Mouse (Mus musculus) ovary, postnatal 14 days (tissue): ENCODE results near the gene Slitrk4.

Experiments
- DNase-seq: peaks from one replicate; pipeline ENCODE4 v3.0.0; 2022; ENCODE audit warnings: low spot score

The Slitrk4 gene

DNA sequence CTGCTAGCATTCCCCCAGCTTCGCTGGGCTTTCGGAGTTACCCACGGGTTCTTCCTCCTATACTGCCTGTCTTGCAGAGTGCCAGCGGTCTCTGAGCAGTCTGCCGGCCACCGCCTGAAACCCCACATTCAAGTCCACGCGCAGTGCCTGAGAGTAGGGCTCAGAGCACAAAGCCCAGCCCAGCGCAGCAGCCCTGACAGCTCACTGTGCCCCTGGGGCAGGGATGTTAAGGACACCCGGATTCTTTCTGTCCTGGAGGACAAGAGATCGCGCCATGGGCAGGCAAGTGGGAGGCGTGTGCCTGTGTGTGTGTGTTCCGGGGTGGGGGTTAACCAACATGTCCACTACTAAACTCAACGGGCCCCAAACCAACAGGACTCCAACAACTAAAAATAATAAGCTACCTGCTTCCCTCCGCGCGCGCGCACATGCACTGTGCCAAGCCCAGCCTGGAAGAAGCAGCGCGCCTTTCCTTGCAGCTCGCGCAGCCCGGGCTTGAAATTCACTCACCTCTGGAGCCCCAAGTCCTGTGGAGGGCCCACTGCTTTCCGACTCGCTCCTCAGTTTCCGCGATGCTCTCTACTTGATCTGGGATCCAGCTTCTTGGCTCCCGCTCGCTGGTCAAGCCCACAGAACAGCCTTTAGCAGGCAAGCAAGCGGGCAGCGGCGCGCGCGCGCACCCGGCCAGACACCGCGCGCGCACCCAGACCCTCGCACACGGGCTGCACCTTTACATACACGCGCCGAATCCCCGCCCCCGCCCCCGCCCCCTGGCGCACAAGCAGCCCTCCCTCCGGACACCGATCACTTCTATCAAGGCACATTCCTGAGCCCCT lies at the start of gene Slitrk4:
TSS of gene Slitrk4 (minus strand) at position 707 of the 836 bp plus-strand sequence.
- no peak for DNase-seq

- no peak for DNase-seq
These were observed 42.7 kb upstream of the Slitrk4 start for GRCm38 (mm10) chrX:64319501-64319900.

DNA sequence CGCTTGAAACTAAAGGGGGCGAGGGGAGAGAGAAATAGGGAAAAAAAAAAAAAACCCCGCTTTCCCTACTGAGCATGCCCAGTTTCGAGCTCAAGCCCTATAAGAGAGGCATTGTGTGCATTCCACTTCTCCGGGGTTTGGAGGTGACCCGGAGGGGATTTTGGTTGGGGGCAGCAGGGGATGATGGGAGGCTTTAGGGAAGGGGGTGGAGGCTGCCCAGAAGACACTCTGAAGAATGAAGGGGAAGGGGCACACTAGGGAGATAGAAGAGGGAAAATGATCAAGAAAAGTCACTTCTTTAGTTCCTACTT lies 1.1 kb upstream of the Slitrk4 start:
- DNase-seq, result no peak

DNA sequence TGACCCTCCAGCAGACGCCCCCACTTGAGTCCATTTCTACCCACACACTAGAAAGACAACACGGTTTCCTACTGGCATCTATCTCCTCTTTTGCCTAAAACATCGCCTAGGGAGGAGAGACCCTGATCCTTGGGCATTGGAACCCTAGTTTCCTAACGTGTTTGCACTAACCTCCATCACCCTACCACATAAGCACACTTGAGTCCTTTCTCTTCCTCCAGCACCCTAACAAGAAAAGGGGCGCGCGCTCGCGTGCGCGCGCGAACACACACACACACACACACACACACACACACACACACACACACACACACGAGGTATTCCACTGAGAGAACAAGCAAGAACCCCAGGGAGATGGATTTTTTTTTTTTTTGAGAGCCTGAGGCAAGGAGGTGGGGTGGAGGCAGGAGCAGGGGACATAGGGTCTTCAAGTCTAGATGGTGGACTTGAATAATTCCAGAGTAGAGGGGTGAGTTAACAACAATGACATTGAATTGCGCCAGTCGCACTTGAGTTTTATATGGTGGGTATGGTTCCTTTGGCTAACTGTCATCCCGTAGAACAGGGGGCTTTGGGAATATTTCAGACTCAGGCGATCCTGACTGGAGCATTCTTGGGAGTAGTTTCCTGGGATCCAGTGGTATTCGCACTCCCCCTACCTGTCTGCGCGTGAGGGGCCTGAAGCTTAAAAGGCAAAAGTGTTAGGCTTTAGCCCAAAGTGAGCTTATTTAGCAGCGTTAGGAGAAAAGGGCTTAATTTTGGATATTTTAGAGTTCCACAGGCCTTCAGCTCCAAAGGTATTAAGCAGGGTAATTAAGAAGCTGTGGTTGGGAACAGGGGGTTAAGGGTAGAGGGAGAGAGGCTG lies 562 bp upstream of the Slitrk4 start:
- no peak for DNase-seq

DNA sequence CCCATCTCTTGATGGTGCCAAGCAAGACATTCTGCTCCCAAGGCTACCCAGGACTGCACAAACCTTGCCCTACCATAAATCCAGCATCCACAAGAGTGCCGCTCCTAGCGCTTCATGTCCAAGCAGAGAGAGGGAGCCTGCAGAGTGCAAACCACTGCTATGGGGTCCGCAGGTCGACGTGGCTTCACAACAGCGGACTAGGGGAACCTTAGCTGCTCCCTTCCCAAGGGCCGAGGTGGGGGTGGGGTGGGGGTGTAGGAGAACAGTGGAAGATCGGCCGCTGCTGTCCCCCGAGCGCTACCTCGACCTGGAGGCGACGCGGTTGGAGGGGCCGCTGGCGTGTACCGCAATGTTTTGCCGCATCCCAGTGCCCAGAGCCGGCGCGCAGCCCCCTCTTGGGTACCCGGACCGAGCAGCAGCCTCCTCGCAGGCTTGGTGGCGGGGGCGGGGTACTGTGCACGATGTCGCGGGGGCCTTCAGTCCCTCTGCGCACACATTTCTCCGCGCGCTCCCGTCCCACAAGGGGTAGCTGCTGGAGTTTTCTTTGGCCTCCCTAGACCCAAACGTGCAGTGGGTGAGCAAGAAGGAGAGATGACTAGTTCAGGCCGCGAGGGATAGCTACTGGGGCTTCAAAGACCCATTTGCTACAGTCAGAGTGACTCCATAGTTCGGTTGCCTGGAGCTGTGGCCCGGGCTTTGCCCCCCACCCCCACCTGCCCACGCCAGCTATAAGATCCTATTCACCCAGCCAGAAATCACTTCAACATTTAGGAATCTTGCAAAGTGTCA lies 1.1 kb downstream of the Slitrk4 start:
- no peak for DNase-seq

GRCm38 (mm10) chrX:64263481-64263880 lies 13.3 kb downstream of the Slitrk4 start:
- DNase-seq, result no peak
